Mouse (Mus musculus): ENCODE data around the gene Pygo1. TPM values are rescaled to one million over a fixed set of nuclear protein-coding genes. Genes with fewer than 3 reads are reported as not detected.

Gene Pygo1
- polyA plus RNA-seq, 1 experiment = 0.01 TPM

Other genes starting within 250 kb of the Pygo1 start
- 0.06 TPM for gene Prtg, start 118.8 kb upstream of the Pygo1 start, polyA plus RNA-seq (2012; fragmentation: generic; extraction: Trizol)
- not detected for gene Dyx1c1, start 33.1 kb downstream of the Pygo1 start, polyA plus RNA-seq (2012; fragmentation: generic; extraction: Trizol)
- gene Gm44503, start 33.2 kb downstream of the Pygo1 start, polyA plus RNA-seq (2012; fragmentation: generic; extraction: Trizol) = 0.01 TPM
- gene Ccpg1os, start 59.7 kb downstream of the Pygo1 start, polyA plus RNA-seq (2012; fragmentation: generic; extraction: Trizol) = 7.1 TPM
- gene Ccpg1, start 59.8 kb downstream of the Pygo1 start, polyA plus RNA-seq (2012; fragmentation: generic; extraction: Trizol) = 9.5 TPM
- 5.3 TPM for gene Pigb, start 114.7 kb downstream of the Pygo1 start, polyA plus RNA-seq (2012; fragmentation: generic; extraction: Trizol)
- gene Rab27a, start 119.2 kb downstream of the Pygo1 start, polyA plus RNA-seq (2012; fragmentation: generic; extraction: Trizol) = 0.10 TPM
- not detected for gene Khdc3, start 176.2 kb downstream of the Pygo1 start, polyA plus RNA-seq (2012; fragmentation: generic; extraction: Trizol)
- gene Gm20509, start 176.8 kb downstream of the Pygo1 start, polyA plus RNA-seq (2012; fragmentation: generic; extraction: Trizol) = not detected
- 54.7 TPM for gene Rsl24d1, start 187.8 kb downstream of the Pygo1 start, polyA plus RNA-seq (2012; fragmentation: generic; extraction: Trizol)

Data from myocyte (in vitro differentiated cells).